Mouse (Mus musculus): ENCODE results near the gene Depdc1b.

DNA sequence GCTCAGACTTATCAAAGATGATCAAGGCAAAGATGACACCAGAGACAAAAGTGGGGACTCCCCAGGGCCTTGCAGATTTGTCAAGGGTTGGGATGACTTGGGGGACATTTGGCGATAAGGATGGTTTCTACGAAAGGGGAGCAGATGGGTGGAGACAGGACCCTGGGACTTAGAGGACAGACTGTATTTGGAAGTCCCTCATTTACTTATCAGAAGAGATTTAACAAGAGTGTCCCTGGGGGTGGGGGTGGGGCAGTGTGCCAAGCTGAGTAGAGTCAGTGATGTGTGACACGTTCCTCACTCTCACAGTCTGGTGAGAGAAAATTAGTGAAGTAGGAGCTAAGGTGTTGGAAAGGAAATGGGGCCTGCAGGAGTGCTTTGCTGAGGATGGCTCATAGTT is 42.1 kb downstream of the Depdc1b start:
- TF ChIP-seq CTCF (IDR thresholded peaks at IDR 0.05; ENCODE audit: low read depth) (no peak), EP300 (IDR thresholded peaks at IDR 0.05; ENCODE audit: low read depth) (no peak)

All from heart, postnatal 0 days (tissue).